Mouse (Mus musculus) liver, embryonic 11.5 days (tissue): ENCODE measurements around the gene Col23a1. TPM values are rescaled to one million over a fixed set of nuclear protein-coding genes. Genes with fewer than 3 reads are reported as not detected.

Experiments used
- ATAC-seq: fragments of 200-750 bp; cut with Nextera tagmentation; replicated peaks from 2 replicates; pipeline ENCODE4 v1.8.0; 2017; ENCODE audit warnings: moderate number of reproducible peaks, mild to moderate bottlenecking, moderate TSS enrichment, moderate library complexity; ENCODE audit not compliant: low FRiP score
- DNase-seq: peaks from one replicate; pipeline ENCODE4 v3.0.0-alpha.2; 2017; ENCODE audit warnings: low spot score
- H3K27ac ChIP-seq: fragments of 300-500 bp; sonication (generic); 2 replicates; pipeline ENCODE4 v1.5.1; 2014; ENCODE audit warnings: mild to moderate bottlenecking, low read depth, low read length, control low read depth
- H3K27me3 ChIP-seq: fragments of 300-500 bp; sonication (generic); replicated peaks from 2 replicates; pipeline ENCODE4 v1.6.1; 2014; ENCODE audit warnings: low read length, mixed read lengths; ENCODE audit not compliant: control insufficient read depth, insufficient read depth
- H3K36me3 ChIP-seq: fragments of 300-500 bp; sonication (generic); 2 replicates; pipeline ENCODE4 v1.6.1; 2014; ENCODE audit warnings: mild to moderate bottlenecking, low read length, moderate library complexity, mixed read lengths; ENCODE audit not compliant: control insufficient read depth, insufficient read depth
- H3K4me1 ChIP-seq: fragments of 300-500 bp; sonication (generic); replicated peaks from 2 replicates; pipeline ENCODE4 v1.6.1; 2014; ENCODE audit warnings: low read length, mixed read lengths; ENCODE audit not compliant: control insufficient read depth, insufficient read depth
- H3K4me2 ChIP-seq: fragments of 300-500 bp; sonication (generic); 2 replicates; pipeline ENCODE4 v1.6.1; 2014; ENCODE audit warnings: mild to moderate bottlenecking, control low read depth, moderate library complexity
- H3K4me3 ChIP-seq: fragments of 300-500 bp; sonication (generic); 2 replicates; pipeline ENCODE4 v1.5.1; 2014; ENCODE audit warnings: low read depth, low read length, control low read depth
- H3K9ac ChIP-seq: fragments of 300-500 bp; sonication (generic); 2 replicates; pipeline ENCODE4 v1.6.1; 2014; ENCODE audit warnings: low read depth, low read length, control low read depth
- H3K9me3 ChIP-seq: fragments of 300-500 bp; sonication (generic); 2 replicates; pipeline ENCODE4 v1.6.1; 2016; ENCODE audit warnings: low read length, inconsistent platforms, mixed read lengths; ENCODE audit not compliant: control insufficient read depth
- WGBS: fragments of 180-500 bp; shearing (Covaris S2); extraction: QIAGEN DNeasy Blood & Tissue Kit; methylation state at CpG from one replicate; pipeline ENCODE4 v1.1.7; 2014; 5-methylcytosine and 5-hydroxymethylcytosine counted together
- polyA plus RNA-seq: library from polyadenylated mRNA; unstranded; fragments of >200 nt; fragmentation: Nextera tagmentation; extraction: Ambion mirVana; gene quantifications from 2 replicates; pipeline ENCODE4 v1.2.1, GENCODE M21; 2014

The Col23a1 gene
- polyA plus RNA-seq, 1 experiment from 2014 or later: 2.0 TPM

DNA sequence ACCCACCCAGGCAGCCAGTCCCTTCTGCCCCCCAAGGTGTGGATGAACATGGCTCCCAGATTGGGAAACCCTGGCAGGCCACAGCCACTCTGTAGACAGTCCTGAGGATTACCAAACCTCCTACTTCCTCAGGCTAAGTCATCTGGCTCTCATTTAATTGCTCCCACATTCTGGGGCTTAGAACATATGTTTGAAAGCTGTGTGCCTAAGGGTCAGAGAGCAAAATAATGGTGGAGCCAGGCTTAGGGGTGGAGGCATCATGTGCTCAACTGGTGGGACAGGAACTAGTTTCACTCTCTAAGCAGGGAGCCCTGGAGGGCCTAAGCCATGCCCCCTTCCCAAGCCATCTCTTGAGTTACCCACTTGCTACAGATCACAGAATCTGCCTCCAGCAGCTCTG is 233.5 kb downstream of the Col23a1 start:
- Histone ChIP-seq H3K4me2 (no peak overlapping the region), H3K9ac (no peak overlapping the region), H3K27ac (no peak overlapping the region), H3K9me3 (no peaks in the 10 kb centered on the region), H3K4me1 (0 out of 2 replicates have a peak, but pooled peaks cover 2% of the 10 kb centered on the region), H3K4me3 (no peak overlapping the region), H3K27me3 (no peaks in the 10 kb centered on the region), H3K36me3 (no peaks in the 10 kb centered on the region)
- DNase-seq (no peak), ATAC-seq (no peak)

DNA sequence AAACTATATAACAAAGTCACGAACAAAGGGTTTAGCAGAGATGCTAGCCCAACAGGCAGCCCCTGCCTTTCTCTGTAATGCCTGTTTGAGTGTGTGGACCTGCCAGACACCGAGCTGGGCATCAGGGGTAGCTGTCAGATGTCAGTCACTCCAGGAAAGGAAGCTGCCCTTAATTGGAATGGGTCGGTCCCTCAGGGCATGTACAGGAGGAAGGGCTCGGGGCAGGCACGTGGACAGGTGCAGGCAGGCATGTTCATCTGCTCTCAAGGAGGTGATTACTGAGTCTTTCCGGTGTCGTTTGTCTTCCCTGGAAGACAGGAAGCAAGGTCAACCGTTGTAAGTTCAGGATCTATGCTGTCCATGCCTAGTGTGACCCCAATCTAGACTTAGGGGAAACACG is 233.9 kb downstream of the Col23a1 start:
- ATAC-seq: no peak
- WGBS: 69% methylated on average over 9 of the region's 9 CpGs
- Histone ChIP-seq H3K4me1 (0 out of 2 replicates have a peak, but pooled peaks cover 2% of the 10 kb centered on the region), H3K4me3 (no peak overlapping the region), H3K4me2 (no peak overlapping the region), H3K27ac (no peak overlapping the region), H3K9me3 (no peaks in the 10 kb centered on the region), H3K27me3 (no peaks in the 10 kb centered on the region), H3K9ac (no peak overlapping the region), H3K36me3 (no peaks in the 10 kb centered on the region)
- DNase-seq: no peak

DNA sequence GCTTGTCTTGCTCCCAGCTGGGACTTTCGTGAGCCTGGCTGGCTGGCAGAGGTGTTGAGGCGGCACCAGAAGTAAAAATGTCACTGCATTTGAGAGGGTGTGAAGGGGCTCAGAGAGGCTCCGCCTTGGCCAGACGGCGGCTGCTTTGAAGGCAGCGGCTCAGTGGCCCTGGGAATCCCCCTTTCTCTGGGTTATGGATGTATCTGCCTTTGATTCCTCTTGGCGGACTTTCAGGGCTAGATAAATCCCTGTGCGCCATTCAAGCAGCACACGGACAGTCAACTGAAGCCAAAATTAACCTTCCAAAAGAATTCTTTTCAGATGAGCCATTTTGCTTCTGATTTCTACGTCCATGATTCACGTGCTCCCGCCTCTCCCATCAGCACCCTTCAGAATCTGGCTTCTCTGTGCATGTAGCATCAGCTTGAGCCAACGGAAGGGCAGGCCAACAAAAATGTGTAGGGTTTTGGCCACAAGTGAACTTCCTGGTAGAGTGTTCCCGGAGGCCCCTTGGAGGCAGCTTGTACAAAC is 237.0 kb downstream of the Col23a1 start:
- no peaks in the 10 kb centered on the region for H3K9me3 ChIP-seq
- no peaks in the 10 kb centered on the region for H3K36me3 ChIP-seq
- no peak overlapping the region for H3K27ac ChIP-seq
- H3K27me3 ChIP-seq: no peaks in the 10 kb centered on the region
- ATAC-seq (no peak), DNase-seq (no peak)
- no peak overlapping the region for H3K9ac ChIP-seq
- WGBS: 49% methylated on average over 14 of the region's 14 CpGs
- H3K4me2 ChIP-seq: no peak overlapping the region
- H3K4me3 ChIP-seq: no peak overlapping the region
- H3K4me1 ChIP-seq: 0 out of 2 replicates have a peak, but pooled peaks cover 2% of the 10 kb centered on the region

DNA sequence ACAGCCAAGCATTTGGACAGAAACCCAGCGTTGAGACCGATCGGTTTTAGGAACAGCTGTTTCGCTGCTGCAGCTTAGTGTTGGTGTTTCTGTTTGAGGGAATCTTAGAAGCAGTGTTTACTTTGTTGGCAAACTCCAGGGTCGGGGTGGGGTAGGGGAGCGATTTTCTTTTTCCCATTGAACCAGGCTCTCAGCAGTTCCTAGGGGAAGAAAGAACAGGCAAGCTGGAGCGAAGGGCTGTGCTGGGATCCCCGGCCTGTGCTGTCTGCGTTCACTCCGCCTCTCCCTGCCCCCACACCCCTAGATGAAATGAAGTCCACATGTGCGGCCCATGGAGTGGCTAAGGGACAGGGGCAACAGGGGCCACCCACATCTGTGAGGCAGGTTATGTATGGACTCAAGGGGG is 243.4 kb downstream of the Col23a1 start:
- Histone ChIP-seq H3K36me3 (no peaks in the 10 kb centered on the region), H3K9ac (no peak overlapping the region), H3K9me3 (no peaks in the 10 kb centered on the region), H3K4me3 (no peak overlapping the region), H3K4me2 (no peak overlapping the region), H3K27me3 (no peaks in the 10 kb centered on the region), H3K4me1 (no peaks in the 10 kb centered on the region), H3K27ac (no peak overlapping the region)
- DNase-seq: no peak
- 65% methylated on average over 11 of the region's 11 CpGs for WGBS
- ATAC-seq: no peak

DNA sequence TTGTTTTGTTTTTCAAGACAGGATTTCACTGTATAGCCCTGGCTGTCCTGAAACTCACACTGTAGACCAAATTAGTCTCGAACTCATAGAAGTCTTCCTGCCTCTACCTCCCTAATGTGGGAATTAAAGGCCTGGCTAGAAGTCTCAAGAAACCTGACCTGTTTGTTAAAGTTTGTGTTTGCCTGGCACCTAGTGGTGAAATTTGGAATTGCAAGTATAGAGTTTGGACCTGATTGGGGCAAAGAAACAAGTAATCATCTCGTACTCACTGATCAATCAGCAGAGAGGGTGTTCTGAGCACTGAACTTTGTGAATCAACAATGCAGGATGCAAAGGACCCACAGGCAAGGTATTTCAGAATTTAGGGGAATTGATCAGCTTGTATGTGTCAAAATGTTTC is 244.6 kb downstream of the Col23a1 start:
- H3K27ac ChIP-seq: no peak overlapping the region
- H3K4me2 ChIP-seq: no peak overlapping the region
- H3K4me3 ChIP-seq: no peak overlapping the region
- WGBS: 20% methylated on average over 2 of the region's 2 CpGs
- DNase-seq: no peak
- no peaks in the 10 kb centered on the region for H3K9me3 ChIP-seq
- H3K9ac ChIP-seq: no peak overlapping the region
- ATAC-seq: no peak
- no peaks in the 10 kb centered on the region for H3K36me3 ChIP-seq
- no peaks in the 10 kb centered on the region for H3K27me3 ChIP-seq
- H3K4me1 ChIP-seq: no peaks in the 10 kb centered on the region

DNA sequence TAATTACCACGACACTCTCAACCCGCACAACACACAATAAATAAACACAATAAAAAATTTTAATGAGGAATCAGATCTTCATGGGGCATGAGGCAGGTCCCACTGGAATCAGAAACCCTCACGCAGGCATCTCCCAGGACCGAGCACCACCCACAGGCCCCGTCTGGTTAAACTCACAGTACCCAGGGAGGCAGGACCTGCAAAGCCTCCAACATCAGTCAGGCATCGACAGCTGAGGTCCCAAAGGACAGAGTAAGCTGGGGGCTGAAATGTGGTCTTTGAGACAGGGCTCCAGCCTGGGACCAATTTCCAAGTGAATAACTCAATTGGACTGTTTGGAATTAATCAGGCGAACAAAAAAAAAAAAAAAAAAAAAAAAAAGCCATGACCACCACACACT is 248.7 kb downstream of the Col23a1 start:
- no peak overlapping the region for H3K4me2 ChIP-seq
- H3K27ac ChIP-seq: no peak overlapping the region
- 64% methylated on average over 7 of the region's 7 CpGs for WGBS
- no peaks in the 10 kb centered on the region for H3K36me3 ChIP-seq
- no peak overlapping the region for H3K4me3 ChIP-seq
- no peak for DNase-seq
- H3K27me3 ChIP-seq: no peaks in the 10 kb centered on the region
- ATAC-seq: no peak
- peaks cover 4% of the 10 kb centered on the region for H3K4me1 ChIP-seq
- no peak overlapping the region for H3K9ac ChIP-seq
- H3K9me3 ChIP-seq: no peaks in the 10 kb centered on the region

DNA sequence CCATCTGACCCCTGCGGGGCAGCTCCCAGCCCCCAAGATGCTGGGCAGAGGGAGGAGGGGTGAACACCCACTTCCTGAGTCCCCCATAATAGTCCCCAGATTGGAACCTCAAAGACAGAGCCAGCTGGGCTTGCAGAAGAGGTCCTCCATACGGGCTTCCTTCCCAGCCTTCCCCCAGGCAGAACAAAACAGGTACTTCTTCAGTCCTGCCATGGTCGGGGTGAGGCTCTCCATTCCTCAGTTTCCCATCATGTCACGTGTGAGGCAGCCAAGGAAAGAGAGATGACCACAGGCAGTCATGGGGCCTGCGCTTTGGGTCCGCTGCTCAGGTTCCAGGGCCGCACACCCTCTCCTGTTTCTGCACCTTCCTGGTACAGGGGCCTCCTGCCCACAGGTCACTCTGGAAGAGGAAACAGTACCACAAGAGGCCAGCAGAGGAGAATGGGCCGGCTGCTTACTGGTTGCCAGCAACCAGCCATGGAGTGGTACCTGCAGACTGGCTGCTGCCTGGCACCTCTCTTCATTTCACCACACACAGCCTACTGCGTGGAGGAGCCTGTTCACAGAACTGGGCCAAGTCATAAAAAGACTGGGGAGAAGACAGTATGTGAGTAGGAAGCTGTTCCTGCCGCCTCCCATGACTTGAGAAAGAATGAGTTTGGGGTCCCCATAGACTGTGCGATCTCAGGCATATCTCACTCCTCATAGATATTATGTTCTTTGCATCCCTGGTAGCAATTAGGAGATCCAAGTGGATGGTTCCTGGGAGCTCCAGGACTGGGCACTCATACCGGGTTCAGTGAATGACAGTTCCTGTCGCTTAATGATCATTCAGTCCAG is 249.4 kb downstream of the Col23a1 start:
- H3K36me3 ChIP-seq: no peaks in the 10 kb centered on the region
- peak; percentile 1; the same call in 1 of the 2 replicates for ATAC-seq

DNA sequence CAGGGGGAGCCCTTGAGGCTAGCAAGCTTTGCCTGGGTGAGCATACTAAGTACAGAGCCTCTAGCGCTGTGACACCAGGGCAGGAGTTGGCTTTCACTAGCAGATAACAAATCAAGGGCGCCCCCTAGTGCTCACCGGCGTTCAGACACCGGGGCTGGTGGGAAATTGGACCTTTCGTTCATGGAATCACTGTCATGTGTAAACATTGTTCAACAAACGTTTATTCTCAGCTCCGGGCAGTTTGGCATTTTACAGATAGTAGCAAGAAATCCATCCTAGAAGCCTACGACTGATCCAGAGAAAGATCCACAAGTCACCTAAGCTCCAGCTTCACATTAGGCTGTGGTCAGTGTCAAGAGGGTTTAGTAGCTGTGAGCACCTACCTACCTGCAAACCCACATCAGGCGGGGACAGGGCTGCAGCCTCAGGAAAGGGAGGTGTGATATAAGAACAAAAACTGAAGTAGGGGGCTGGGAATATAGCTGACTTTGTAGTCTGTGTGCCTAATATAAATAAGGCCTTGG is 250.1 kb downstream of the Col23a1 start:
- DNase-seq (peak; percentile 91), ATAC-seq (peak; percentile 79)
- Histone ChIP-seq H3K4me3 (no peak overlapping the region), H3K9me3 (no peaks in the 10 kb centered on the region), H3K27me3 (no peaks in the 10 kb centered on the region), H3K9ac (no peak overlapping the region), H3K4me1 (peaks cover 14% of the 10 kb centered on the region), H3K4me2 (no peak overlapping the region), H3K36me3 (no peaks in the 10 kb centered on the region), H3K27ac (no peak overlapping the region)
- 10% methylated on average over 10 of the region's 10 CpGs for WGBS

More for the DNA sequence above, 249.4 kb downstream of the Col23a1 start:
- Histone ChIP-seq H3K9me3 (no peaks in the 10 kb centered on the region), H3K9ac (0 out of 2 replicates have a peak overlapping the region, but pooled peaks have one; percentile 22), H3K4me2 (no peak overlapping the region), H3K4me3 (no peak overlapping the region), H3K27me3 (no peaks in the 10 kb centered on the region), H3K4me1 (peaks cover 10% of the 10 kb centered on the region), H3K27ac (no peak overlapping the region)
- no peak for DNase-seq
- 53% methylated on average over 13 of the region's 13 CpGs for WGBS

DNA sequence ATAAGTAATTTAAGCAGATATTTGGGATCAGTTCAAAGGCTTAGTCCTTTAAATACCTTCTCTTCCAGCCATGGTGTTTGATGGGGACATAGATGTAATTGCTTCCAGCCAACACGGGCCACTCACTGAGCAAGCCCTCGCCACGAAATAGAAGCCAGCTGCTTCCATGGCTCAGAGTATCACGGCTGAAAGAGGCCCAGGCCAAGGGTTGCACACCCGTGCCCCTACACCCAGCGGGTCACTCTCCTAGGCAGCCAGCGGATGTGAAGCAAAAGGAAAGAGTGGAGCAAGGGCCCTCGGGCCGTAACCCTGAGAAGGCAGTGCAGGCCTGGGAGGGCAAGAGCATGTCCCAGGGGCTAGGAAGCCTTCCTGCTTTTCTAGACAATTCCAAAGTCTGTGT is 252.7 kb downstream of the Col23a1 start:
- no peaks in the 10 kb centered on the region for H3K27me3 ChIP-seq
- no peak overlapping the region for H3K4me2 ChIP-seq
- no peak for ATAC-seq
- WGBS: 58% methylated on average over 9 of the region's 9 CpGs
- H3K9me3 ChIP-seq: no peaks in the 10 kb centered on the region
- peaks cover 18% of the 10 kb centered on the region for H3K4me1 ChIP-seq
- no peak overlapping the region for H3K4me3 ChIP-seq
- H3K36me3 ChIP-seq: no peaks in the 10 kb centered on the region
- DNase-seq: no peak
- no peak overlapping the region for H3K9ac ChIP-seq
- H3K27ac ChIP-seq: no peak overlapping the region
